Mouse (Mus musculus) adrenal gland, adult 18-20 months (tissue): ENCODE results near the gene 1700001O22Rik. TPM values are rescaled to one million over a fixed set of nuclear protein-coding genes. Genes with fewer than 3 reads are reported as not detected.

Experiments used
- DNase-seq, 2 experiments: peaks; one replicate each; pipeline ENCODE4 v3.0.0; 2021 to 2022; ENCODE audit warnings: low spot score in 2 of 2
- total RNA-seq, 2 experiments: library from RNA; stranded (reverse); gene quantifications; 1 replicate in 1 of 2; 2 replicates in 1 of 2; pipeline ENCODE4 v1.2.3; 2021

Gene 1700001O22Rik
- total RNA-seq, 2 experiments from 2014 or later = 2.1 to 2.8 TPM

DNA sequence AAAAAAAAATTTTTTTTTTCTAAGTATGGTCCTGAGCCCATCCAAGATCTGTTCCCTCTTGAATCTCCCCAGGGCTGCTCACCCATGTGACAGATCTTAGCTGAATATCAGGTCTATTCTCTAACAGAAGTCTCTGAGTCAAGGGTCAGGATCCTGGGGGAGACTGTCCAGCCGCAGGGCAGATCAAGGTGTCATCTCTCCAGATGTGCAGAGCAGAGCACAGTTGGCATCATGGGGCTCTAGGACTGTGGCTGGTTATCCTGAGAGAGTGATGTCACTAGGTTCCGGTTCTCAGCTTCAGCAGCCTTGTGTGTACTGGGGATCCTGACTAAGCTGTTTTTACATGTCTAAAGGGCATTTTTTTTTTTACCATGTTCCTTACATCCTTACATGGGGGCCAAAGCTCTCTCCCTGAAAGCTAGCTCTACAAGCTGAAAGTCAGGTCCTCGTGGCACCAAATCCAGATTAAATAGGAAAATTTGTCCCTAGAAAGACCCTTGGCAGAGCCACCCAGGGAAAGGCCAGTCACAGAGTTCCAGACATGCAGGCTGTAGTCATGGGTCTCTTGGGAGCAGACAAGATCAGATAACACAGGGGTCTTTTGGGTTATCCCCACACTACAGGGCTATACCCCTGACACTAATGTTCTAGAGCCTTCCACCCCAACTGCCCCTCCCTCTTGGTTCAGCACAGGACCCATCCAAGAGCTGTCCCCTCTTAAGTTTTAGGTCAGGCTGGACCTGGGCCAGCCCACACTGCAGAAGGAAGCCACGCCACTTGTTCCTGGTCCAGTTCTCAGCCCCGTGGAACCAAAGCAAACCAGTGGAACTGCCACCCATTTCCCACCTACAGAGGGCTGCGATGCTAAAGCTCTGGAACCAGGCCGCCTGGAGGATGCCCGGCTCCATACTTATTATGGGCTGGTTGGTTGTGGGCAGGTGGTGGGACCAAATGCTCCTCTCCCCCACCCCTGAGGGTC, 20.9 kb downstream of the 1700001O22Rik start:
- no peak for DNase-seq

DNA sequence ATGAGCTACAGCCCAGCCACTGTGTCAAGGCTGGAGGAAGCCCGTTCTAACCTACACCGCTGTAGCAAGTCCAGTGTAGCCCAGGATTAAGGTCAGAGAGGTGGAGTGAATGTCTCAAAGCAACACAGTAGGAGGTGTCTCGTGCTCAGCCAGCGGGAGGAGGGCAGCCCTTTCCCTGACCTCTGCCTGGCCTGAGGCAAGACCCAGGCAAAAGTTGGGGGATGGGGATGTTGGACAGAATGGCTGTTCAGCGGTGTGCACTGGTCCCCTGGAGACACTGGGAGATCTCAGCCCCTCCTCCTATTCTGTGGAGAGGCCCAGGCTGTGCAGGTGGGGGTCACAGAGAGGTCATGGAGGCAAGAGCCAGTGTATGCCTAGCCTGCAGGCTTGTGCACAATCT, 24.2 kb downstream of the 1700001O22Rik start:
- no peak for DNase-seq

DNA sequence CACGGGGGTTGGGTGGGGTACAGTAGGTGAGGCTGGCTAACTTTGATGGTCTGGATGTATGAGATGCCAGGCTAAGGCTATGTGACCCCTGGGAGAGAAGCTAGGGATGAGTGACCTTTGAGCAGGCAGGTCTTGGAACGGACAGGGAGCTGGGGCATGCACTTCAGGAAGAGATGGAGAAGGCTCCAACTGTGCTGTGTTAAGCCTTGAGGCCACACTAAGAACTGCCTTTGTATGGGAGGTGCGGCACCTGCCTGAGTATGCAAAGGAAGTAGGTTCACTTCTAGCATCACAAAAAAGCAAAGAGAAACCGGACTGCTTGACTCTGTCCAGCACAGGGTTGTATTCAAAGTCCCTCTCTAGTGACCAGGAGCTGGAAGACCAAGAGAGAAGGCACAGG, 25.2 kb downstream of the 1700001O22Rik start:
- DNase-seq = no peak

DNA sequence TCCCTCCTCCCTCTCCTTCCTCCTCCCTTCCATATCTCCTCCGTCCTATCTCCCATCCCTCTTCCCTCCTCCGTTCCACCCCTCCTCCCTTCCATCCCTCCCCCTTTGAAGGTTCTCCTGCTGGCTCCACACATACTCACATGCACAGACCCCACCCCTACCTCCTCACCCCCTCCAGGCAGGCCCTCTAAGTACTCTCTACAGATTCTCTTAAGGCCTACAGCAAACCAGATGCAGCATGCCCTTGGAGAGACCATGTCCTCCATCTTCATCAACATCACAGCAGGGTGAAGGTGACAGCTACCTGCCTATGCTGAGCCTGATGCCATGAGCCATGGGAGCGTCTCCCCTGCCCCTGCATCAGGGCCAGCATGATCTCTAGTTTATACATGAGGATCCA, 26.2 kb downstream of the 1700001O22Rik start:
- DNase-seq = no peak

DNA sequence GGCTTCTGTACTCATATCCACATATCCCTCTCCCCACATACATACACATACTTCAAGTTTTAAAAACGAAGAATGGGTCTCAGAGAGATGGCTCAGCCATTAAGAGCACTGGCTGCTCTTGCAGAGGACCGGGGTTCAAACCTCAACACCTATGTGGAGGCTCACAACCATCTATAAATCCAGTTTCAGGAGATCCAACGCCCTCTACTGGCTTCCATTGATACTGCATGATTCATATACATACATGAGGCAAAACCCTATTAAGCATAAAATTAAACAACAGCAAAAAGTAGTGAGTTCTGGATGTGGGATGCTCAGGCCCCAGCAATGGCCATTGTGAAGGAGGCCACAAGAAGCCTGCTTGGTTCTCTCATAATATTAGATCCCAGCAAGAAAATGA, 27.5 kb downstream of the 1700001O22Rik start:
- no peak for DNase-seq

DNA sequence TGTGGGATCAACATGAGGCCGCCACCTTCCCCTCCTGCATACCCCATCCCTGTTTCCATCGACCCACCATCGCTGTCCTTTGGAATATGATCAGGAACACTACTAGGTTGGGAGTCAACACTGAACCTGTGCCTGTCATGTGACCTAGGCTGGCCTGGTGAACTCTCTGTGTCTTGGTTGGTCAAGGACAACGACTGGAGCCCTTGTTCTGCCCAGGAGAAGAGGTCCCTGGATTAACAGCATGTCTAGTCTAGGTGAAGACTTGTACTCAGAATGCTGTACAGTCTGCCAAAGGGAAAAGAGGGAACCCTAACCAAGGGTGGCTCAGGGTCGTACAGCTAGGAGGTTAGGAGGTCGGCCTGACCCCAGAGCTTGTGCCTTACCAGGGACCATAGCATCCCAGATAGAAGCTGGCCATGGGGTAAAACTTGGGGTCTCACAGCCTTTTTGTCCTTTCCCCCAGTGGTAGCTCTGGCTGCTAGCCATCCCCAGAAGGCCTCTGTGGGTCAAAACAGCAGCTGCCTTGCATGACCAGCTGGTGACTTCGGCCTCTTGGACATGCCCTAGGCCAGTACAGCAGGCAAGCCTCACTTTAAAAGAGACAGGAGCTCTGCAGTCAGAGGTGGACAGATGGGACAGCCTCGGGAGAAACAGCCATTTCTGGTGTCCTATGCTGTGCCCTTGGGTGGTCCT, 30.0 kb downstream of the 1700001O22Rik start:
- no peak for DNase-seq

DNA sequence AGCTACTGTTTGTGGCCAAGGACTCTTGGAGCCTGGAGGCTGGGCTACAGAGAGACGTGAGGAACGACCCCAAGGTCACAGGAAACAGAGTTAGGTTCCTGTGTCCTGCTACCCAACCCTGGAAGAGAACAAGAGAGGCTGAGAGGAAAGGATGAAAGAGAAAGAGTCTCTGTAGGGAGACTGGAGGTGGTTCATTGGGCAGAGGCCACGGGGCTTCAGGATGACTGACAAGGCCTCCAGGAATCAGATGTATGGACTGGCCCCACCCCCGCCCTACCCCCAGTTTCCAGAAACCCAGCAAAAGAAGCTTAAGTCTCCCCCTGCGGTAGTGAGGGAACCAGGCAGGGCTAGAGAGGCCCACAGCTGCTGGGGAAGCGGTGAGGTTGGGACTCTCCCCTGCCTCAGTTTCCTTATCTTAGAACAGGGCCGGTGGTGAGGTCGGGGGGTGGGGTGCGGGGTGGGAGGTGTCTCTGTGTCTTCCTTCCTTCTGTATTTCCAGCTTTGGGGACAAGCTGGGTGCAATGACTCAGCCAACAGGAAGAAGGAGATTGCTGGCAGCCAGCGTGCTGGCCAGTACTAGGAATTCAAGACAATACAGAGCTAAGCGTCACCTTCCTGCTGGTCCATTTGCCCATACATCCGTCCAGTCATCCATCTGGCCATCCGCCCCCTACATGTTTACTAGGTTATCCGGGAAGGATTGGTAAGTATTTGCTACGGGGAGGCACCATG, 30.7 kb downstream of the 1700001O22Rik start:
- no peak for DNase-seq

DNA sequence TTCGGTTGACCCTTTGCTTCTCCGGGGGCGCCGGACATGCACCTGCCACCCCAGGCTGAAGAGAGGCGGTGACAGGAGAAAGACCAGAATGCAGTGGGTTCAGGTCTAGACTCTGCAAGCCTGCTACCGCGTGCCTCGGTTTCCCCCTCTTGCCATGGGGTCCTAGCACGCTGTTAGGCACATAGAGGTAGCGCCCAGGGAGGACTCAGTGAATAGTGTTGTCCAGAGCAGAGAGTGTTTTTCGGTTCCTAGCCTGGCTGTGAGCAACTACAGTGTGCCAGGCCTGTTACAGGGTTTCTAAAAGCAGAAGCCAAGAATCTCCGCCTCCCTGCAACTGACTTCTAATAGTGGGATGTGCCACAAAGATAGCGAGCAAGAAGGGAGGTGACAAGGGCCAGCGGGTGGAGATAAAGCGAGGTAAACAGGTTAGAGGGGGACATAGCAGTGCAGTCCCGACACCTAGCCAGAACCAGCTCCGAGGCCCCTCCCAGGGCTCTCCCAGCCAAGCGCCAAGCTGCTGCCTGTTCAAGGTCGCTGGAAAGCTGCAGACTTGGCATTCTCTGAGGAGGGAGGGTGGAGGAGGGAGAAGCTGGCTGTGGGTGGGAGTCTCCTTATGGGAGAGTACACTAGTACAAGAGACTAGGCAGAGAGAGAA, 31.5 kb downstream of the 1700001O22Rik start:
- peak; percentile 67 to 77 for DNase-seq

DNA sequence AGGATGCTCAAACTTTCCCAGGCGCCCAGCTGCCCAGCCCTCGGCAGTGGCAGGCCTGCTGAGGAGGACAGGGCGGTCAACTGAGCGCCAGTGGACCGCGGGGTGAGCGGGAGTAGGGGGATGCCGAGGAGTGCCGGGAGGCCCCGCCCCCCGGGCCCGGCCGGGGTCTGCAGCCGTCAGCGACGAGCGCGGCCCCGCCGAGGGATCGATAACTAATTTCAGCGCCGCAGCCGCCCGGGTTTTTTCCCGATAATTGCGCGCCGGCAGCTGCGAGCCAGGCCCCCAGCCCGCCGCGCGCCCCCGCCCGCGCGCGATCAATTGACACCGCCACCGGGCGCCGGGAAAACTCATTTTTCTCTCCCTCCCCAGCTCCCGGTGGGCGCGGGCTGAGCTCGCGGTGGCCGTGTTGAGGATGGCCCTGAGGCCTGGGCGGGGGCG, 32.1 kb downstream of the 1700001O22Rik start:
- DNase-seq = no peak

DNA sequence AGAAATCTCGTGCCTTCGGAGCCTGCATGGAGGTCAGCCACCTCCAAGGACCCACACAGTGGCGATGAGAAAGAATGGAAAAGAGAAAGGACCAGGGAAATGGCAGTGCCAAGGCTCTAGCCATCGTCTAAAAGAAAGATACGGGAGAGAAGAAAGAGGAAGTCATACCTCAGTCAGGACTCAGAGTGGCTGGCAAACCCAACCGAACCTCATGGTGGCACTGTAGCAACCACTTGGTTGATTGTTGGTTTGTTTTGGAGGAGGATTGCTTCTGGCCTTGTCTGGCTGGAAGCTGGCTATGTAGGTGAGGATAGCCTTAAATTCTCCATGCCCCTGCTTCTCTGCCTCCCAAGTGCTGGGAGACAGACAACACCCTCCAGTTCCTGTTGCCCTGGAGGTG, 34.3 kb downstream of the 1700001O22Rik start:
- no peak for DNase-seq

DNA sequence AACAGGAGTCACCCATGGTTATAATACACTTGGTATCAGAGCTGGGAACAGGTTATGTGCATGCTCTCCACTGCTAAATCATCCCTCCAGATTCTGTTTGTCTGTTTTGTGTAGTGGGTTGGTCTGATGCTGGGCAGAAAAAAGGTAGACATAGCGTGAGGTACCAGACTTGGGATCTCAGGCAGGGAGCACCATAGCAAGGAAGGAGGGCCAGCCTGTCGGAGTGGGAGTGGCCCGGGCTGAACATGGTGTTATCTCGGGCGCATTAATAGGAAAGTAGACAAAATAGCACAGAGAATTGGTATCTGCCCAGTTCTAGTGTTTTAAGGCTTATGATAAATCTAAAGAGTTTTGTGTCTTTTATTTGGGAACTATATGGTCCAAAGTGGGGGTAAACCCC, 34.9 kb downstream of the 1700001O22Rik start:
- no peak for DNase-seq

DNA sequence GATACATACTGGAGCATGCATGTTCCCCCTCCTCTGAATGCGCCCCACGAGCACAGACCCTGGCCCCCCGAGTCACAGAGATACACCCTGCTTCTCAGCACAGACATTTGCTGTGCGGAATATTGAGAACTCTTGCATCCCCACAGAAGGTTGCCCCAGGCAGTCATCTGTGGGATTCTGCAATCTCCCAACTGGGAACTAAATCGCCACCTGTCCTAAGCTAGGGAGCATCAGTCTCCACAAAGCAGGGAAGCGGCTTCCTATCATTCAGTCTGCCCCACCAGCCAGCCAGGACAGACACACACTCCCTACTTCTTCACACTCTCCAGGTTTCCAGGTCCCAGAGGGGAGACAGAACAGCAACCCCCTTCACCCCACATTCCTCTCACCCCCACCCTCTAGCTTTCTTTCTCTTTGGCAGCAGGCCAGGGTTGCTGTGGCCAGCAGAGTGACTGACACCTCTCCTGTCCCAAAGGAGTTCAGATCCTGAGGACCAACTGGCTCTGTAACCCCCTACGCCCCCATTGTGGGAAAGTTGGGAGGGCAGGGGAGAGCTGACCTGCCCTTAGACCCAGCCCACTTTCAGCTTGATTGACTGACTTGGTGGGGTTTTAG, 35.7 kb downstream of the 1700001O22Rik start:
- DNase-seq = no peak

DNA sequence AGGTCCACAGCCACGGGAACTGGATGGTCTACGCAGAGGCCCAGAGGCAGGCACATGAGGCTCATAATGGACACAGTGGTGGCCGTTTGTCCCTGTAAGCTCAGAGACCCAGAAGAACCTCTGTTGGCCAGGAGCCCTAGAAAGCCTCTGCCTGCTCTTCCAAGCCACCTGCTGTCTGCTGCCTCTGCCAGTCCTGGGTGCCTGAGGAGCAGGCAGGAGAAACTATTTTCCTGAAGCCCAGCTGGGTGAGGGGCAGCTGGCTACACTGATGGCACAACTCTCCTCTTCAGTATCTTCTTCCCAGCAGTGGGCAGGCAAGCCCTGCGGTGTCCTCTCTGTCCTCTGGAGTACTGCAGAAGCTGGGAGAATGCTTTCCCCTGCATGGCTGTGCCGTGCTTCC, 37.0 kb downstream of the 1700001O22Rik start:
- no peak for DNase-seq

DNA sequence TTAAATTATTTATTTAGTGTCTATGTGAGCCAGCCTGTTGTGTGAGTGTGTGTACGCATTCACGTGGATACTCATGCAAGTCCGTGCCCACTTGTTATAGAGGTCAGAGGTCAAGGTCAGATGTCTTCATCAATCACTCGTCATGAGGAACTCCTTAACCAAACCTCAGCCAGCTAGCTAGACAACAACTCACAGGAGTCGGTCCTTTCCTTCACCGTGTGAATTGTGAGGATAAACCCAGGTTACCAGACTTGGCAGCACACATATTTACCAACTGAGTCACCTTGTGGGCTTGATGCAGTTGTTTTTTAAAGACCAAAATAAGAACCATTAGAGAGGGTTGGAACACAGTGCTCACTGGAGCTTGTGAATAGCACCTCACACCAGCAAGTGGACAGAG, 42.8 kb downstream of the 1700001O22Rik start:
- DNase-seq = no peak

DNA sequence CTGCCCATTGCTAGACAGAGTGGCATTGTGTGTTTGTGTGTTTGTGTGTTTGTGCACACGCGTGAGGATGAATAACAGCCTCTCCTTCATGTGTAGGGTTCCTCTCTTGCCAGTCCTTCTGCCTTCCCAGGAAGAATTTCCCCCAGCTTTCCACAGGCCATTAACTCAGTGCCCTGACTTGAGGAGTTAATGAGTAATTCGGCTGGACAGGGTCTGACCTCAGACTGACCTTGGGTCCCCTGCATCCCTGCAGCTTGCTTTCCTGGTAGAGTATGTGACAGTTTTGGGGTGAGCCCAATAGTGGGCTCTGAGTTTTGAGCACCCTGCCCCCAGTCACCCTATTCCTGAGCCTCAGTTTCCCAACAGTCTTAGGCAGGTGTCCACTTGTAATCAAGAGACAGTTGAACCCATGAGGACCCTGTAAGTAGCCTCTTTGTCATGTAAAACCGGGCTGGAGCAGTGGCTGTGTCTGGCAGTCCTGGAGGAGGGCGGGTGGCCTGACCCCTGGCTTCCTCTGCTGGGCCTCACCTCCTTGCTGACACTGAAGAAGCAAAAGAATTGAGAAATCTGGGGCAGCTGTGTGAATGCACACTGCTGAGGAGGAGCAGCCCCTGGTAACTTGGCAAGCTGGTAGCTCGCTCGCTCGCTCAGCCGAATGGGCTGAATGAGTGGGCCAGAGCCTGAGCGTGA, 43.5 kb downstream of the 1700001O22Rik start:
- no peak for DNase-seq

DNA sequence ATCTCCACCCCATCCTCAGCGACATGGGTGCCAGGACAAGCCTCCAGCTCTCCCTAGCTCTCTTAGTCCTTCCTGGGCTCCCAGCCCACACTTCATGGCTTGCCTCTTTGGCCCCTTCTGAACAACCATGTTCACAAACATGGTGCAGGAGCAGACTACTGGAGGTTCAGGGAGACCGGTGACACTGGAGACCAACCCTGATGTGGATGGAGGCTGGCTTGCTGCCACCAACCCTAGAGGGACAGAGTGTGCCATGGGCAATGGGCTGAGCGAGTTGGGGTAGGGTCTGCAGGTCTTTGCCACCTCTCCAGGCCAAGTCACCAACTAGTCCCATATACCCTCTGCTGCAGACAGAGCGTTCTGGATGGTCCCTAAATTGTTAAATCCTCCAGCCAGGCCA, 44.0 kb downstream of the 1700001O22Rik start:
- DNase-seq = no peak

DNA sequence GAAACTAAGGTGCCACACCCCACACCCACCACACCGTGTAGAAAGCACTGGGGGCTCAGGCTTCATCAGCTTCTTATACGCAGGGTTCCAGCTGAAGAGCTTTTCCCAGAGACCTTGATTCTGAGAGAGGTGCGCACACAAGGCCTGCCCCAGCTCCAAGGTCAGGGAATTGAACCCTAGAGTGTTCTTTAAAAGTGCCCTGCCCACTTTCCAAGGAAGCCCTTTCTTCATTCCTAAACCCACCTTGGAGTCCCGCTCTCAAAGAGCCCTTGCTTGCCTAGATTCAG, 44.4 kb downstream of the 1700001O22Rik start:
- DNase-seq = no peak

DNA sequence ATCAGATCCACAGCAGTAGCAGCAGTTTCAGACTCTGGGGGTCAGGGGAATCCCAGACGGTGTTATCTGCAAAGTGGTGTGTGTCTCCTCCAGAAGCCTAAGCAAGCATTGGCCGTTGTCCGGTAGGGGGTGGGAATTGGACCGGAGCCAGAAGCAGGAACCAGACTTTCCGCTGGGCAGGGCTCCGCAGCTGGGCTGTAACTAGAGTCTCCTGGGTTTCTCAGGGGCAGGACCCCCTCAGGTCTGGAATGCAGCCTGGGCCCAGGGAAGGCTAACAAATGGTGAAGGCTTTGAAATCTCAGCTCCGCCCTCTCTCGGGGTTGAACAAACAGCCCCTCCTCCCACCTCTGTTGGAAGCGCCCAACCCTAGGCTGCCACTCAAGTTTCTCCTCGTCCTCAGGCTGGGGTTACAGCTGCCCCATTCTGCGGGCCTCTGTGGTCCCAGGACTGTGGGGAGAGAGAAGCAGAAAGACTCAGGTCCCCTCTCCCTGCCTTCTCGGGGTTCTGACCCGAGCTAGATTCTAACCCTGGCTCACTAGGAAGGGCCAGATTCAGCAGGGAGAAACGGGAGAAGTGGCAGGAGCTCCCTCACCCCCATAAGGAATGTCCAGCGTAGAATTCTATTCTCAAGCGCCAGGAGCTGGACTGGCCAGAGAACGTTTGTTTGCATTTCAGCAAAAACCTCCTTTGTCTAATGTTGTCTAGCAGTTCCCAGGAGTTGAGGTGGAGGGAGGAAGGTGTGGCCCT, 44.9 kb downstream of the 1700001O22Rik start:
- peak; percentile 68 to 81 for DNase-seq

DNA sequence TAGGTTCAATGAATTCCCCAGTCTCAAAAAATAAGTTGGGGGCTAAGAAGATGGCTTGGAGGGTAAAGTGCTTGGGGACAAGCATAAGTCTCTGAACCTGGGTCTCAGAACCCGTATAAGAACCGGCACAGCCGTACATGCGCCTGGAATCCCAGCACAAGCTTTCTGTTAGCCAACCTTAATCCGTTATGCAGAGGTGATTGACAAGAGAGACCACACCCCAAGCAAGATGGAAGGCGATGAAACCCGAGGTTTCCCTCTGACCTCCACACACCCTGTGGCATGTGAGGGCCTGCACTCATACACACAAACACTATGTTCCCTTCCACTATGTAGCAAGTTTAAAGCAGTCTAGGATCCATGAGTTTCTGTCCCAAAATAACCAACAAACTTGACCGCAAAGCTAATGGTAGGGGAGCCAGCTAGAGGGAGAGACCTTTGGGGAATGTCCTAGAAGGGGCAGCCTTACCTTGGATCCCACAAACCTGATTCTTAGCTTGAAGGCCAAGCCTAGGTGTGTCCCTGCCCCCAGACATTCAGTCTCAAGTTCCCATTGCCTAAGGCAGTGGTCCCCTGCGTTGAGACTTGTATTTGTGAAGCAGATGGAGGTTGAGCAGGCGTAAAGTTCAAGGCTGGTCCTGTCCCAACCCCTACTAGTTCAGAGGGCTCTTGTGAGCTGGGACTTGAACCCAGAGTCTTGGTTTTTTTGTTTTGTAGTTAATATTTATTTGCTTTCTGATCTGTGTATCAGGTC, 46.3 kb downstream of the 1700001O22Rik start:
- DNase-seq = no peak
